Comparison of ENCODE assay signal across 17 mouse cellular contexts in the genomic region with DNA sequence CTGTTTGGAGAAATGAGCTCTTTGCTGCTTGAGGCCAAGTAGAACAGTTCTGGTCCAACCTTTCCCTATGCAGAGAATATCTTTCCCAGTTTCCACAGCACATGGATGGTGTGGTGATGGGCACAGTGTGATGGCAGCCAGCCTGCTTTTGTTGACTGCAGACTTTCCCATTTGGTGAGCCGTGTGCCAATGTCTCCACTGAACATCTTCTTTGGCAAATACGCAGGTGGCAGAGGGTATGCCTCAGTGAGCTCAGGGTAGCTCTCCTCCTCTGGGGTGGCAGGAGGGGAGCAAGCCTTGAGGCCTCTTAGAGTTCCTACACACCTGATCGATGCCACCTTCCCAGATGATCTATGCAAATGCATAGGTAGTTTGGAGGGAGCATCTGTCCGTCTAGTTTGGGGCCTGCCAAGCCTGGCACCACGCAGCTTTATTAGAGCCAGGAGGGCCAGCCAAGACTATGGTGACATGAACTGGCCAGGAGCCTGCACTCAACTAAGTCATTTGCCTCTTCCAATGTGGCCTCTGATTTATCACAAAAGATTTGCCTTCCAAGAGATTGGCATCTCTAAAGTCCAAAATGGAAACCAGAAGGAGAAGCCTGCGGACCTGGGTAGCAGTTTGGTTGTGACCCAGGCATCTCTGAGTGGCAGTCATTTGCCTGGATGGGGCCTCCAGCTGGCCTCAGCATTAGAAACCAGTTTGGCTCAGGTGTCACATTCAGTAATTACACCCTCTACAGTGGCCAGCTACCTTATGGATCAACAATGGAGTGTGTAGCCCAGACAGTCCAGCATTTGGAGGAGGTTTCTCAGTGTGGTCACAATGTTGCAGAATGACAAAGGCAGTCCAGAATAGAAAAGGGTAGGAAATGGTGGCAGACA.
DNase-seq lines count a peak whose midpoint lies in the region; ATAC-seq and TF ChIP-seq lines count a peak whose summit lies in the region.
"Had no signal": no experiment of that assay in that cellular context is flagged by ENCODE, and none has a peak within 500 bp of the region (broad histone marks: within the 10 kb centered on the region; RNA-seq: fewer than 3 reads in every experiment).

No protein-coding gene starts in this region.

- intact Hi-C loops in gastrocnemius, postnatal 14 days (cut with DNase I; ENCODE audit: low total_unique reads): no loop called here

- no peak overlapping the region for H3K27ac ChIP-seq in hindbrain, postnatal 0 days
- no peak overlapping the region for H3K27ac ChIP-seq in hindbrain, embryonic 10.5 days
- H3K27ac ChIP-seq: embryonic facial prominence, embryonic 13.5 days; kidney, postnatal 0 days; limb, embryonic 12.5 days; macrophage; midbrain, embryonic 13.5 days; neural tube, embryonic 13.5 days; stomach, embryonic 15.5 days had no signal

- TF ChIP-seq CTCF in hindbrain, postnatal 0 days (IDR thresholded peaks at IDR 0.05; ENCODE audit: low read depth): no peak

- peak; percentile 66 for ATAC-seq in hindbrain, postnatal 0 days
- ATAC-seq: liver, postnatal 0 days; midbrain, embryonic 13.5 days had no signal

- H3K4me1 ChIP-seq in hindbrain, postnatal 0 days (ENCODE audit: insufficient read depth, low read length): peaks cover 4% of the 10 kb centered on the region; the same call in 1 of the 2 replicates
- 0 out of 2 replicates have a peak, but pooled peaks cover 3% of the 10 kb centered on the region for H3K4me1 ChIP-seq in hindbrain, embryonic 10.5 days (replicated peaks)
- H3K4me1 ChIP-seq: embryonic facial prominence, embryonic 13.5 days; stomach, embryonic 15.5 days had no signal

- DNase-seq in adrenal gland, postnatal 14 days: peak; percentile 42
- DNase-seq in adrenal gland, adult 18-20 months (ENCODE audit: low spot score in 2 of 2): no peak
- DNase-seq in hindbrain, postnatal 0 days (ENCODE audit: low spot score): peak; percentile 66
- DNase-seq in hindbrain, embryonic 10.5 days (ENCODE audit: low spot score): no peak
- DNase-seq in adrenal gland, postnatal 36 days: peak; percentile 23 to 26
- peak; percentile 87 for DNase-seq in cerebellum, adult 9-11 months
- no peak for DNase-seq in thymus, adult 18-20 months
- no peak for DNase-seq in gastrocnemius, postnatal 14 days
- DNase-seq: liver, postnatal 0 days; thymus, postnatal 4 days had no signal

- WGBS in hindbrain, postnatal 0 days: 61% methylated on average over 6 of the region's 6 CpGs
- 97% methylated on average over 6 of the region's 6 CpGs for WGBS in hindbrain, embryonic 10.5 days

- no peak overlapping the region for H3K4me3 ChIP-seq in hindbrain, postnatal 0 days (ENCODE audit: low read length)
- no peak overlapping the region for H3K4me3 ChIP-seq in hindbrain, embryonic 10.5 days
- H3K4me3 ChIP-seq: embryonic facial prominence, embryonic 13.5 days; limb, embryonic 12.5 days; midbrain, embryonic 13.5 days; neural tube, embryonic 13.5 days; stomach, embryonic 15.5 days had no signal

- H3K27me3 ChIP-seq in hindbrain, postnatal 0 days (ENCODE audit: insufficient read depth, low read length): no peaks in the 10 kb centered on the region
- no peaks in the 10 kb centered on the region for H3K27me3 ChIP-seq in hindbrain, embryonic 10.5 days (ENCODE audit: insufficient read depth, poor library complexity, severe bottlenecking)
- H3K27me3 ChIP-seq: embryonic facial prominence, embryonic 13.5 days; limb, embryonic 12.5 days; midbrain, embryonic 13.5 days; neural tube, embryonic 13.5 days; stomach, embryonic 15.5 days had no signal

- H3K9me3 ChIP-seq in hindbrain, postnatal 0 days (ENCODE audit: low read length): no peaks in the 10 kb centered on the region
- no peaks in the 10 kb centered on the region for H3K9me3 ChIP-seq in hindbrain, embryonic 10.5 days
- H3K9me3 ChIP-seq: embryonic facial prominence, embryonic 13.5 days; limb, embryonic 12.5 days; midbrain, embryonic 13.5 days; neural tube, embryonic 13.5 days; stomach, embryonic 15.5 days had no signal

- no peaks in the 10 kb centered on the region for H3K36me3 ChIP-seq in hindbrain, postnatal 0 days (ENCODE audit: insufficient read depth, low read length)
- no peaks in the 10 kb centered on the region for H3K36me3 ChIP-seq in hindbrain, embryonic 10.5 days
- H3K36me3 ChIP-seq: embryonic facial prominence, embryonic 13.5 days; limb, embryonic 12.5 days; midbrain, embryonic 13.5 days; neural tube, embryonic 13.5 days; stomach, embryonic 15.5 days had no signal

- no peak overlapping the region for H3K4me2 ChIP-seq in hindbrain, postnatal 0 days (ENCODE audit: low read depth, low read length)
- H3K4me2 ChIP-seq: embryonic facial prominence, embryonic 13.5 days; limb, embryonic 12.5 days; midbrain, embryonic 13.5 days; neural tube, embryonic 13.5 days; stomach, embryonic 15.5 days had no signal

- H3K9ac ChIP-seq in hindbrain, postnatal 0 days (replicated peaks; ENCODE audit: low read length): no peak overlapping the region
- H3K9ac ChIP-seq: embryonic facial prominence, embryonic 13.5 days; limb, embryonic 12.5 days; liver, postnatal 0 days; midbrain, embryonic 13.5 days; neural tube, embryonic 13.5 days; stomach, embryonic 15.5 days had no signal

Comparison
In these comparisons a context has a peak if more than half of its experiments do, and no peak if none do; other contexts are left out.
1. DNase-seq: peak in adrenal gland, postnatal 14 days (single experiment), hindbrain, postnatal 0 days (single experiment), adrenal gland, postnatal 36 days (2 of 2) and cerebellum, adult 9-11 months (single experiment); none in adrenal gland, adult 18-20 months (0 of 2), hindbrain, embryonic 10.5 days (single experiment), thymus, adult 18-20 months (0 of 2) and gastrocnemius, postnatal 14 days (single experiment).